Mouse (Mus musculus) lung, adult 2 months (tissue): Measurements from ENCODE around the gene Zfp667.

Experiments used
- CTCF ChIP-seq: fragments of 200-500 bp; IDR thresholded peaks from 2 replicates; pipeline ENCODE4 v1.5.1; 2011; ENCODE audit warnings: mild to moderate bottlenecking, low read length, control low read depth; ENCODE audit not compliant: insufficient read depth
- POLR2A ChIP-seq: fragments of 200-500 bp; IDR thresholded peaks from 2 replicates; pipeline ENCODE4 v1.6.1; 2011; ENCODE audit warnings: low read depth, mild to moderate bottlenecking, control low read depth, low read length, borderline replicate concordance; ENCODE audit errors: extremely low read depth

- TF ChIP-seq CTCF (no peak), POLR2A (no peak)
These were observed 29.0 kb upstream of the Zfp667 start for GRCm38 (mm10) chr7:6257386-6257785.
